Mouse (Mus musculus): ENCODE data around the gene 2610507B11Rik. TPM values are rescaled to one million over a fixed set of nuclear protein-coding genes. Genes with fewer than 3 reads are reported as not detected.

The 2610507B11Rik gene
- polyA plus RNA-seq (2015; fragmentation: Nextera tagmentation; extraction: Ambion mirVana) = 63.9 and 71.9 TPM in 2 replicates

GRCm38 (mm10) chr11:78261380-78262352, at the start of gene 2610507B11Rik:
Gene 2610507B11Rik, plus strand, starts transcription at chr11:78261752.
- H3K4me1 ChIP-seq (replicated peaks) = peaks cover 13% of the 10 kb centered on the region
- H3K9ac ChIP-seq = peak within 1 kb of the TSS; percentile 86
- peak within 1 kb of the TSS; percentile 98 for H3K4me3 ChIP-seq
- peaks cover 10% of the 10 kb centered on the region; the same call in 1 of the 2 replicates for H3K27me3 ChIP-seq
- ATAC-seq (replicated peaks; ENCODE audit: insufficient number of reproducible peaks, insufficient read depth, low FRiP score, low read depth) = peak; percentile 98
- H3K27ac ChIP-seq = peak within 1 kb of the TSS; percentile 90
- WGBS = under 1% methylated on average over 111 of the region's 115 CpGs
- no peaks in the 10 kb centered on the region for H3K9me3 ChIP-seq (replicated peaks)
- H3K4me2 ChIP-seq = peak within 1 kb of the TSS; percentile 60
- H3K36me3 ChIP-seq = peaks cover 33% of the 10 kb centered on the region

GRCm38 (mm10) chr11:78213086-78213817, 48.3 kb upstream of the 2610507B11Rik start:
- Histone ChIP-seq H3K27ac (no peak overlapping the region), H3K9ac (no peak overlapping the region), H3K4me1 (replicated peaks) (no peaks in the 10 kb centered on the region), H3K36me3 (peaks cover 97% of the 10 kb centered on the region), H3K4me3 (no peak overlapping the region), H3K4me2 (no peak overlapping the region), H3K27me3 (no peaks in the 10 kb centered on the region), H3K9me3 (replicated peaks) (no peaks in the 10 kb centered on the region)
- ATAC-seq (replicated peaks; ENCODE audit: insufficient number of reproducible peaks, insufficient read depth, low FRiP score, low read depth) = no peak
- WGBS = 89% methylated on average over 14 of the region's 14 CpGs

GRCm38 (mm10) chr11:78215709-78216317, 45.7 kb upstream of the 2610507B11Rik start:
- H3K36me3 ChIP-seq = peaks cover 96% of the 10 kb centered on the region
- no peak overlapping the region for H3K4me3 ChIP-seq
- no peaks in the 10 kb centered on the region for H3K4me1 ChIP-seq (replicated peaks)
- ATAC-seq (replicated peaks; ENCODE audit: insufficient number of reproducible peaks, insufficient read depth, low FRiP score, low read depth) = no peak
- no peak overlapping the region for H3K4me2 ChIP-seq
- no peaks in the 10 kb centered on the region for H3K27me3 ChIP-seq
- H3K9me3 ChIP-seq (replicated peaks) = no peaks in the 10 kb centered on the region
- H3K9ac ChIP-seq = no peak overlapping the region
- H3K27ac ChIP-seq = no peak overlapping the region
- WGBS = 85% methylated on average over 11 of the region's 11 CpGs

- H3K4me1 ChIP-seq (replicated peaks) = no peaks in the 10 kb centered on the region
- H3K27ac ChIP-seq = no peak overlapping the region
- peaks cover 96% of the 10 kb centered on the region for H3K36me3 ChIP-seq
- H3K9me3 ChIP-seq (replicated peaks) = no peaks in the 10 kb centered on the region
- no peaks in the 10 kb centered on the region for H3K27me3 ChIP-seq
- no peak for ATAC-seq (replicated peaks; ENCODE audit: insufficient number of reproducible peaks, insufficient read depth, low FRiP score, low read depth)
- H3K4me2 ChIP-seq = no peak overlapping the region
- no peak overlapping the region for H3K9ac ChIP-seq
- H3K4me3 ChIP-seq = no peak overlapping the region
- WGBS = 88% methylated on average over 4 of the region's 4 CpGs
Measured at GRCm38 (mm10) chr11:78223586-78223985, 38.0 kb upstream of the 2610507B11Rik start.

GRCm38 (mm10) chr11:78231518-78231917, 30.0 kb upstream of the 2610507B11Rik start:
- Histone ChIP-seq H3K4me3 (no peak overlapping the region), H3K27me3 (no peaks in the 10 kb centered on the region), H3K36me3 (peaks cover 69% of the 10 kb centered on the region), H3K27ac (no peak overlapping the region), H3K9me3 (replicated peaks) (no peaks in the 10 kb centered on the region), H3K4me2 (no peak overlapping the region), H3K4me1 (replicated peaks) (no peaks in the 10 kb centered on the region), H3K9ac (no peak overlapping the region)
- 89% methylated on average over 6 of the region's 6 CpGs for WGBS
- no peak for ATAC-seq (replicated peaks; ENCODE audit: insufficient number of reproducible peaks, insufficient read depth, low FRiP score, low read depth)

- no peak overlapping the region for H3K4me2 ChIP-seq
- no peak for ATAC-seq (replicated peaks; ENCODE audit: insufficient number of reproducible peaks, insufficient read depth, low FRiP score, low read depth)
- H3K4me3 ChIP-seq = no peak overlapping the region
- no peak overlapping the region for H3K27ac ChIP-seq
- WGBS = 73% methylated on average over 9 of the region's 9 CpGs
- peaks cover 10% of the 10 kb centered on the region for H3K36me3 ChIP-seq
- H3K9me3 ChIP-seq (replicated peaks) = no peaks in the 10 kb centered on the region
- no peaks in the 10 kb centered on the region for H3K27me3 ChIP-seq
- H3K9ac ChIP-seq = no peak overlapping the region
- H3K4me1 ChIP-seq (replicated peaks) = peaks cover 22% of the 10 kb centered on the region
Measured at GRCm38 (mm10) chr11:78240193-78240857, 21.2 kb upstream of the 2610507B11Rik start.

- H3K27me3 ChIP-seq = no peaks in the 10 kb centered on the region
- peak overlapping the region; percentile 82 for H3K4me2 ChIP-seq
- WGBS = 0% methylated on average over 19 of the region's 19 CpGs
- peak overlapping the region; percentile 97 for H3K9ac ChIP-seq
- peak overlapping the region; percentile 99 for H3K4me3 ChIP-seq
- H3K27ac ChIP-seq = peak overlapping the region; percentile 98
- ATAC-seq (replicated peaks; ENCODE audit: insufficient number of reproducible peaks, insufficient read depth, low FRiP score, low read depth) = peak; percentile 3; the same call in 1 of the 2 replicates
- no peaks in the 10 kb centered on the region for H3K9me3 ChIP-seq (replicated peaks)
- H3K4me1 ChIP-seq (replicated peaks) = peaks cover 37% of the 10 kb centered on the region
- peaks cover 6% of the 10 kb centered on the region for H3K36me3 ChIP-seq
Measured at GRCm38 (mm10) chr11:78245261-78245626, 16.3 kb upstream of the 2610507B11Rik start.

- ATAC-seq (replicated peaks; ENCODE audit: insufficient number of reproducible peaks, insufficient read depth, low FRiP score, low read depth) = peak; percentile 93
- peaks cover 32% of the 10 kb centered on the region for H3K4me1 ChIP-seq (replicated peaks)
- H3K9ac ChIP-seq = peak within 1 kb of the TSS; percentile 97
- peaks cover 7% of the 10 kb centered on the region; the same call in 1 of the 2 replicates for H3K36me3 ChIP-seq
- WGBS = under 1% methylated on average over 50 of the region's 50 CpGs
- H3K4me2 ChIP-seq = peak within 1 kb of the TSS; percentile 82
- H3K9me3 ChIP-seq (replicated peaks) = no peaks in the 10 kb centered on the region
- no peaks in the 10 kb centered on the region for H3K27me3 ChIP-seq
- H3K27ac ChIP-seq = peak within 1 kb of the TSS; percentile 98
- peak within 1 kb of the TSS; percentile 99 for H3K4me3 ChIP-seq
Measured at GRCm38 (mm10) chr11:78245627-78246317, 15.8 kb upstream of the 2610507B11Rik start, which contains the start of the genes Sdf2 and Supt6. Gene Sdf2, plus strand, starts transcription at chr11:78245746. Gene Supt6, minus strand, starts transcription at chr11:78245987.

GRCm38 (mm10) chr11:78246318-78247011, 15.1 kb upstream of the 2610507B11Rik start:
- Histone ChIP-seq H3K4me1 (replicated peaks) (peaks cover 30% of the 10 kb centered on the region), H3K36me3 (peaks cover 14% of the 10 kb centered on the region), H3K4me3 (peak overlapping the region; percentile 99), H3K9ac (peak overlapping the region; percentile 97), H3K27ac (peak overlapping the region; percentile 98), H3K27me3 (no peaks in the 10 kb centered on the region), H3K4me2 (peak overlapping the region; percentile 82), H3K9me3 (replicated peaks) (no peaks in the 10 kb centered on the region)
- no peak for ATAC-seq (replicated peaks; ENCODE audit: insufficient number of reproducible peaks, insufficient read depth, low FRiP score, low read depth)
- WGBS = 40% methylated on average over 7 of the region's 7 CpGs

- peak overlapping the region; percentile 99; the same call in 1 of the 2 replicates for H3K4me3 ChIP-seq
- ATAC-seq (replicated peaks; ENCODE audit: insufficient number of reproducible peaks, insufficient read depth, low FRiP score, low read depth) = no peak
- WGBS = 65% methylated on average over 3 of the region's 3 CpGs
- no peaks in the 10 kb centered on the region for H3K27me3 ChIP-seq
- H3K27ac ChIP-seq = no peak overlapping the region
- peaks cover 18% of the 10 kb centered on the region for H3K36me3 ChIP-seq
- peak overlapping the region; percentile 82 for H3K4me2 ChIP-seq
- H3K9me3 ChIP-seq (replicated peaks) = no peaks in the 10 kb centered on the region
- no peak overlapping the region for H3K9ac ChIP-seq
- peaks cover 29% of the 10 kb centered on the region for H3K4me1 ChIP-seq (replicated peaks)
Measured at GRCm38 (mm10) chr11:78247012-78247348, 14.6 kb upstream of the 2610507B11Rik start.

All from heart, embryonic 15.5 days (tissue).